Mouse (Mus musculus) neural tube, embryonic 11.5 days (tissue): ENCODE data around the gene Frat2. TPM values are rescaled to one million over a fixed set of nuclear protein-coding genes. Genes with fewer than 3 reads are reported as not detected.
A peak's percentile ranks its signal among the peaks of the same experiment; 100 is the strongest.
"Not testable (repeated sequence)": the region's sequence is repeated elsewhere in the genome, so short reads cannot be mapped to it uniquely, and the experiment has no call there.

Experiments used
- ATAC-seq: fragments of 200-750 bp; cut with Nextera tagmentation; 2 replicates; pipeline ENCODE4 v1.8.0; 2017; ENCODE audit warnings: moderate number of reproducible peaks, mild to moderate bottlenecking, moderate TSS enrichment, moderate library complexity; ENCODE audit not compliant: insufficient read depth, low FRiP score, low TSS enrichment
- DNase-seq: peaks from one replicate; pipeline ENCODE4 v3.0.0-alpha.2; 2015; ENCODE audit warnings: low spot score
- H3K27ac ChIP-seq: fragments of 300-500 bp; sonication (generic); 2 replicates; pipeline ENCODE4 v1.5.1; 2014; ENCODE audit warnings: low read depth, mild to moderate bottlenecking, low read length
- H3K27me3 ChIP-seq: fragments of 300-500 bp; sonication (generic); 2 replicates; pipeline ENCODE4 v1.6.1; 2014; ENCODE audit warnings: mild to moderate bottlenecking, low read length, mixed read lengths; ENCODE audit not compliant: control insufficient read depth, insufficient read depth
- H3K36me3 ChIP-seq: fragments of 300-500 bp; sonication (generic); 2 replicates; pipeline ENCODE4 v1.6.1; 2014; ENCODE audit warnings: mild to moderate bottlenecking, low read length, moderate library complexity, mixed read lengths; ENCODE audit not compliant: control insufficient read depth, insufficient read depth
- H3K4me1 ChIP-seq: fragments of 300-500 bp; sonication (generic); 2 replicates; pipeline ENCODE4 v1.6.1; 2014; ENCODE audit warnings: low read length, mixed read lengths; ENCODE audit not compliant: control insufficient read depth, insufficient read depth
- H3K4me2 ChIP-seq: fragments of 300-500 bp; sonication (generic); 2 replicates; pipeline ENCODE4 v1.6.1; 2014; ENCODE audit warnings: low read depth, mild to moderate bottlenecking, moderate library complexity
- H3K4me3 ChIP-seq: fragments of 300-500 bp; sonication (generic); 2 replicates; pipeline ENCODE4 v1.5.1; 2014; ENCODE audit warnings: low read depth, low read length
- H3K9ac ChIP-seq: fragments of 300-500 bp; sonication (generic); 2 replicates; pipeline ENCODE4 v1.6.1; 2014; ENCODE audit warnings: mild to moderate bottlenecking, low read length
- H3K9me3 ChIP-seq: fragments of 300-500 bp; sonication (generic); 2 replicates; pipeline ENCODE4 v1.6.1; 2016; ENCODE audit warnings: low read length; ENCODE audit not compliant: control insufficient read depth
- WGBS: fragments of 180-500 bp; shearing (Covaris S2); extraction: QIAGEN DNeasy Blood & Tissue Kit; methylation state at CpG from one replicate; pipeline ENCODE4 v1.1.7; 2014; 5-methylcytosine and 5-hydroxymethylcytosine counted together
- polyA plus RNA-seq: library from polyadenylated mRNA; unstranded; fragments of >200 nt; fragmentation: Nextera tagmentation; extraction: Ambion mirVana; gene quantifications from 2 replicates; pipeline ENCODE4 v1.2.1, GENCODE M21; 2014

Frat2 gene
- polyA plus RNA-seq, 1 experiment from 2014 or later, result 8.7 TPM

GRCm38 (mm10) chr19:41850021-41850718 is 2.2 kb upstream of the Frat2 start:
- H3K27me3 ChIP-seq, result no peaks in the 10 kb centered on the region
- peak overlapping the region; percentile 65; the same call in 1 of the 2 replicates for H3K27ac ChIP-seq
- no peaks in the 10 kb centered on the region for H3K36me3 ChIP-seq
- no peak overlapping the region for H3K4me3 ChIP-seq
- H3K4me1 ChIP-seq, result peaks cover 13% of the 10 kb centered on the region
- no peak overlapping the region for H3K9ac ChIP-seq
- DNase-seq, result no peak
- WGBS, result 13% methylated on average over 6 of the region's 6 CpGs
- no peak for ATAC-seq
- H3K9me3 ChIP-seq, result no peaks in the 10 kb centered on the region
- no peak overlapping the region; the same call in 1 of the 2 replicates for H3K4me2 ChIP-seq

GRCm38 (mm10) chr19:41847614-41847991 is 329 bp downstream of the Frat2 start:
- not testable (repeated sequence) for H3K27me3 ChIP-seq
- WGBS, result under 1% methylated on average over 42 of the region's 53 CpGs

GRCm38 (mm10) chr19:41847091-41847581 is 796 bp downstream of the Frat2 start:
- Histone ChIP-seq H3K9ac (peak overlapping the region; percentile 65), H3K27me3 (no peaks in the 10 kb centered on the region), H3K4me2 (peak overlapping the region; percentile 98), H3K27ac (peak overlapping the region; percentile 87), H3K9me3 (no peaks in the 10 kb centered on the region), H3K4me1 (peaks cover 13% of the 10 kb centered on the region), H3K4me3 (peak overlapping the region; percentile 79), H3K36me3 (no peaks in the 10 kb centered on the region)
- DNase-seq (peak; percentile 55), ATAC-seq (peak; percentile 5; the same call in 1 of the 2 replicates)
- WGBS, result under 1% methylated on average over 64 of the region's 64 CpGs

More at GRCm38 (mm10) chr19:41847614-41847991, 329 bp downstream of the Frat2 start:
- Histone ChIP-seq H3K9ac (peak overlapping the region; percentile 65), H3K4me1 (peaks cover 13% of the 10 kb centered on the region), H3K4me3 (peak overlapping the region; percentile 79), H3K27ac (peak overlapping the region; percentile 87), H3K4me2 (peak overlapping the region; percentile 98)
- ATAC-seq (peak; percentile 55), DNase-seq (peak; percentile 69)
- not testable (repeated sequence) for H3K36me3 ChIP-seq, H3K9me3 ChIP-seq

- Histone ChIP-seq H3K27ac (no peak overlapping the region), H3K36me3 (no peaks in the 10 kb centered on the region), H3K4me1 (peaks cover 13% of the 10 kb centered on the region)
Measured at GRCm38 (mm10) chr19:41846366-41847090, 1.4 kb downstream of the Frat2 start.

GRCm38 (mm10) chr19:41844345-41844744 is 3.6 kb downstream of the Frat2 start:
- DNase-seq (no peak), ATAC-seq (no peak)
- H3K27me3 ChIP-seq, result no peaks in the 10 kb centered on the region
- no peaks in the 10 kb centered on the region for H3K9me3 ChIP-seq
- no peaks in the 10 kb centered on the region for H3K36me3 ChIP-seq
- H3K9ac ChIP-seq, result no peak overlapping the region
- H3K4me1 ChIP-seq, result peaks cover 7% of the 10 kb centered on the region; the same call in 1 of the 2 replicates
- no peak overlapping the region for H3K4me2 ChIP-seq
- no peak overlapping the region for H3K27ac ChIP-seq
- 90% methylated on average over 6 of the region's 6 CpGs for WGBS
- H3K4me3 ChIP-seq, result no peak overlapping the region

More at GRCm38 (mm10) chr19:41846366-41847090, 1.4 kb downstream of the Frat2 start:
- ATAC-seq (no peak), DNase-seq (no peak)
- H3K27me3 ChIP-seq, result no peaks in the 10 kb centered on the region
- peak overlapping the region; percentile 65 for H3K9ac ChIP-seq
- H3K4me3 ChIP-seq, result peak overlapping the region; percentile 79
- 15% methylated on average over 21 of the region's 21 CpGs for WGBS
- H3K4me2 ChIP-seq, result peak overlapping the region; percentile 98
- no peaks in the 10 kb centered on the region for H3K9me3 ChIP-seq

GRCm38 (mm10) chr19:41842706-41843105 is 5.2 kb downstream of the Frat2 start:
- Histone ChIP-seq H3K36me3 (no peaks in the 10 kb centered on the region), H3K9me3 (no peaks in the 10 kb centered on the region), H3K27me3 (no peaks in the 10 kb centered on the region), H3K9ac (no peak overlapping the region), H3K4me1 (peaks cover 7% of the 10 kb centered on the region; the same call in 1 of the 2 replicates), H3K4me2 (no peak overlapping the region), H3K27ac (no peak overlapping the region), H3K4me3 (no peak overlapping the region)
- DNase-seq, result no peak
- ATAC-seq, result no peak
- 86% methylated on average over 4 of the region's 4 CpGs for WGBS

- Histone ChIP-seq H3K9ac (no peak overlapping the region), H3K4me3 (no peak overlapping the region), H3K27me3 (no peaks in the 10 kb centered on the region), H3K27ac (no peak overlapping the region), H3K4me1 (peaks cover 7% of the 10 kb centered on the region; the same call in 1 of the 2 replicates), H3K36me3 (no peaks in the 10 kb centered on the region), H3K9me3 (no peaks in the 10 kb centered on the region), H3K4me2 (no peak overlapping the region)
- DNase-seq (no peak), ATAC-seq (no peak)
- WGBS, result 78% methylated on average over 4 of the region's 4 CpGs
Measured at GRCm38 (mm10) chr19:41842196-41842595, 5.7 kb downstream of the Frat2 start.

- Histone ChIP-seq H3K4me3 (no peak overlapping the region), H3K9me3 (no peaks in the 10 kb centered on the region), H3K9ac (no peak overlapping the region), H3K27me3 (no peaks in the 10 kb centered on the region), H3K4me2 (no peak overlapping the region), H3K36me3 (no peaks in the 10 kb centered on the region), H3K27ac (no peak overlapping the region), H3K4me1 (peaks cover 3% of the 10 kb centered on the region; the same call in 1 of the 2 replicates)
- DNase-seq (no peak), ATAC-seq (no peak)
- WGBS, result 81% methylated on average over 7 of the region's 7 CpGs
Measured at GRCm38 (mm10) chr19:41841105-41841750, 6.7 kb downstream of the Frat2 start.
